Mouse (Mus musculus) gastrocnemius, postnatal 10 days (tissue): ENCODE measurements around the gene Ipo8. TPM values are rescaled to one million over a fixed set of nuclear protein-coding genes. Genes with fewer than 3 reads are reported as not detected.
A peak's percentile ranks its signal among the peaks of the same experiment; 100 is the strongest.

Experiments used
- DNase-seq: peaks from one replicate; pipeline ENCODE4 v3.0.0; 2021; ENCODE audit warnings: mixed read lengths
- long read RNA-seq, 2 experiments: library from polyadenylated mRNA; stranded (forward); transcript quantifications; one replicate each; pipeline ENCODE4 v2.0.0; 2021
- total RNA-seq, 2 experiments: library from RNA; stranded (reverse); gene quantifications; 2 replicates each; pipeline ENCODE4 v1.2.3; 2021

Ipo8 gene
- total RNA-seq, result 10 to 100 TPM; 25.0 to 28.0 TPM
- long read RNA-seq, experiment 1, full-length matches to known transcripts, result 8 of 16 reads
- long read RNA-seq, experiment 1, partial matches to known transcripts, result 5 of 16 reads
- long read RNA-seq, experiment 1, other reads (novel, unspliced or antisense), result 3 of 16 reads
- long read RNA-seq, experiment 2, full-length matches to known transcripts, result 9 of 14 reads
- long read RNA-seq, experiment 2, partial matches to known transcripts, result 4 of 14 reads
- long read RNA-seq, experiment 2, other reads (novel, unspliced or antisense), result 1 of 14 reads

GRCm38 (mm10) chr6:148830748-148831727 lies at the start of gene Ipo8:
Ipo8 (minus strand) TSS chr6:148831467.
- DNase-seq, result peak; percentile 74

GRCm38 (mm10) chr6:148873911-148874310 lies 42.6 kb upstream of the Ipo8 start:
- no peak for DNase-seq

GRCm38 (mm10) chr6:148845629-148846028 lies 14.4 kb upstream of the Ipo8 start:
- DNase-seq, result no peak

GRCm38 (mm10) chr6:148841760-148842159 lies 10.5 kb upstream of the Ipo8 start:
- DNase-seq, result no peak

GRCm38 (mm10) chr6:148838460-148838859 lies 7.2 kb upstream of the Ipo8 start:
- no peak for DNase-seq

GRCm38 (mm10) chr6:148831728-148832121 lies 458 bp upstream of the Ipo8 start:
- no peak for DNase-seq

GRCm38 (mm10) chr6:148830355-148830747 lies 916 bp downstream of the Ipo8 start:
- no peak for DNase-seq

GRCm38 (mm10) chr6:148826119-148826518 lies 5.1 kb downstream of the Ipo8 start:
- DNase-seq, result no peak

GRCm38 (mm10) chr6:148818624-148819343 lies 12.5 kb downstream of the Ipo8 start:
- DNase-seq, result no peak

- no peak for DNase-seq
Measured at GRCm38 (mm10) chr6:148816751-148817150, 14.5 kb downstream of the Ipo8 start.

- DNase-seq, result no peak
Measured at GRCm38 (mm10) chr6:148811117-148811516, 20.1 kb downstream of the Ipo8 start.

- no peak for DNase-seq
Measured at GRCm38 (mm10) chr6:148799773-148800172, 31.5 kb downstream of the Ipo8 start.

GRCm38 (mm10) chr6:148795145-148795544 lies 36.1 kb downstream of the Ipo8 start:
- no peak for DNase-seq

- DNase-seq, result no peak
Measured at GRCm38 (mm10) chr6:148789010-148789673, 42.1 kb downstream of the Ipo8 start.

- no peak for DNase-seq
Measured at GRCm38 (mm10) chr6:148786186-148786585, 45.1 kb downstream of the Ipo8 start.

- DNase-seq, result no peak
Measured at GRCm38 (mm10) chr6:148784418-148784817, 46.8 kb downstream of the Ipo8 start.

GRCm38 (mm10) chr6:148776236-148776635 lies 55.0 kb downstream of the Ipo8 start:
- DNase-seq, result no peak

GRCm38 (mm10) chr6:148771423-148771822 lies 59.8 kb downstream of the Ipo8 start:
- DNase-seq, result no peak

- DNase-seq, result no peak
Measured at GRCm38 (mm10) chr6:148768419-148768818, 62.8 kb downstream of the Ipo8 start.

- no peak for DNase-seq
Measured at GRCm38 (mm10) chr6:148767228-148767627, 64.0 kb downstream of the Ipo8 start.

GRCm38 (mm10) chr6:148761967-148762712 lies 69.1 kb downstream of the Ipo8 start:
- DNase-seq, result no peak
